Mouse (Mus musculus): ENCODE data around the gene Pcyt1b. TPM values are rescaled to one million over a fixed set of nuclear protein-coding genes. Genes with fewer than 3 reads are reported as not detected.

The Pcyt1b gene
- 22.3 and 24.0 TPM in 2 replicates for polyA plus RNA-seq (2015; fragmentation: Nextera tagmentation; extraction: Ambion mirVana)

GRCm38 (mm10) chrX:93654218-93655002 lies at the start of gene Pcyt1b:
TSS of gene Pcyt1b (plus strand) at chrX:93654863.
- Histone ChIP-seq H3K4me2 (ENCODE audit: low read length) (no peak within 1 kb of the TSS), H3K9ac (ENCODE audit: low read depth, low read length) (no peak within 1 kb of the TSS), H3K27ac (ENCODE audit: low read depth, low read length) (no peak within 1 kb of the TSS), H3K9me3 (ENCODE audit: control insufficient read depth, low read length) (no peaks in the 10 kb centered on the region), H3K4me1 (ENCODE audit: control insufficient read depth, insufficient read depth, low read depth, low read length) (no peaks in the 10 kb centered on the region), H3K36me3 (ENCODE audit: control insufficient read depth, insufficient read depth, low read length) (no peaks in the 10 kb centered on the region), H3K4me3 (ENCODE audit: low read length) (no peak within 1 kb of the TSS), H3K27me3 (replicated peaks; ENCODE audit: control insufficient read depth, insufficient read depth, low read length) (no peaks in the 10 kb centered on the region)
- ATAC-seq, result no peak
- WGBS, result 20% methylated on average over 3 of the region's 3 CpGs

GRCm38 (mm10) chrX:93630256-93630655 lies 24.4 kb upstream of the Pcyt1b start:
- Histone ChIP-seq H3K4me3 (ENCODE audit: low read length) (no peak overlapping the region), H3K27ac (ENCODE audit: low read depth, low read length) (no peak overlapping the region), H3K9ac (ENCODE audit: low read depth, low read length) (no peak overlapping the region), H3K4me2 (ENCODE audit: low read length) (no peak overlapping the region), H3K27me3 (replicated peaks; ENCODE audit: control insufficient read depth, insufficient read depth, low read length) (no peaks in the 10 kb centered on the region), H3K36me3 (ENCODE audit: control insufficient read depth, insufficient read depth, low read length) (no peaks in the 10 kb centered on the region), H3K9me3 (ENCODE audit: control insufficient read depth, low read length) (no peaks in the 10 kb centered on the region), H3K4me1 (ENCODE audit: control insufficient read depth, insufficient read depth, low read depth, low read length) (no peaks in the 10 kb centered on the region)
- 84% methylated on average over 1 of the region's 1 CpGs for WGBS
- ATAC-seq, result no peak

DNA sequence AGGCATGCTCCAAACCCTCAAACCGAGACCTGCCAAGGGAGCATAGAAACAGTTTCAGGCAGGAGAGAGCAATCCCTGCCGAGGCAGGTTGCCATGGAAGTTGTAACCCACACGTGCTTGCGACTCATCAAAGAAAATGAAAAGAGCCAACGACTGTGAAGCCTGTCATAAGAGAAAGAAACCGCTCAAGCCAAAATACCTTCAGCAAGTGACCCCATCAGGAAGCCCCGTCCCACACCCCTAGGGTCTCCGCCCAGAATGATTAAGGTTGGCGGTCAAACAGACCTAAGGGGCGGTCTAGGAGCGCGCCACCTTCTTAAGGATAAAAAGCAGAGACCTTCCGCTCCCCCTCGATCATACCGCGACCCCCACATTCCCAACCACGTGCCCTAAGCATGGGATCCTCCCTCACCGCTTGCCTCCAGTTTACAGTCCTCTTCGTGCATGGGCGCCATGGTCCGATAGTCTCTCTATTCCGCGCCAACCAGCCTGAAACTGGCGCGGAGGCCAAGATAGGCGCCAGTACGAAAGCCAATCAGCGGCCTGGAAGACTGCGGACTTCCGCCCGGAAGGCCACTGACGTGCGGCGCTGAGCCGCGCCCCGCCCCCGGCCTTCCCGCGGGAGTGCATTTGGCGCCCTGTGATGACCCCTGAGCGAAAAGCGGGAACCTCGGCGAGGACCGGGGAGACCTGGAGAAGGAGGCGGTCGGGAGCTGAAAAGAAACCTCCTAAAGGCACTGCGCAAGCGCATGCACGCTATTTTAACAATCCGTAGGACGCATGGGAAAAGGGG lies 22.8 kb upstream of the Pcyt1b start, which contains the start of gene Pola1:
Gene Pola1 (minus strand): TSS at position 499 of the 793 bp plus-strand sequence.
- Histone ChIP-seq H3K4me3 (ENCODE audit: low read length) (peak within 1 kb of the TSS; percentile 58), H3K27ac (ENCODE audit: low read depth, low read length) (peak within 1 kb of the TSS; percentile 48), H3K4me1 (ENCODE audit: control insufficient read depth, insufficient read depth, low read depth, low read length) (no peaks in the 10 kb centered on the region), H3K9ac (ENCODE audit: low read depth, low read length) (peak within 1 kb of the TSS; percentile 59), H3K36me3 (ENCODE audit: control insufficient read depth, insufficient read depth, low read length) (no peaks in the 10 kb centered on the region), H3K4me2 (ENCODE audit: low read length) (peak within 1 kb of the TSS; percentile 55), H3K9me3 (ENCODE audit: control insufficient read depth, low read length) (no peaks in the 10 kb centered on the region), H3K27me3 (replicated peaks; ENCODE audit: control insufficient read depth, insufficient read depth, low read length) (no peaks in the 10 kb centered on the region)
- WGBS, result 20% methylated on average over 53 of the region's 53 CpGs
- peak; percentile 99 for ATAC-seq

DNA sequence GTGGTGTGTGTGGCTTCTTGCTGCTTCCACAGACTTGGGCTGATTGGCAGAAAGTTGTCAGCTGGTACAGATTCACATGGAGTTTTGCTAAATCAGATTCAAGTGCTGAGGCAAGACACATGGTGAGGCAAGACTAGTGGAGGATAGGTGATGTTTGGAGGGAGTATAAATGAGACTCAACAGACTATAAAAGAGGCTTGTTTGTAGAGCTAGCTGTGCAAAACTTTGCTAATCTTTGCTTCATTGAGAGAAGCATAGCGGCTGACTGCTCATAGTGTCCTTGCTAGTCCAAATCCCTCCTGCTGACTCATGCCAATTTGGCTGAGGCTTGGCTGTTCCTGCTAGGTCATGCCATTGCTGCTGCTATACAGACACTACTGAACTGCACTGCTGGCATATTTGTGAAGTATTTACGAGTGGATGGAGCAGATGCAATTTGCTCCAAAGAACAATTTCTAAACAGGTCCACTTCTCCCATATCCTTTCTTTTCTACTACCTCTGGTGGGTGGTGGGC lies 19.7 kb upstream of the Pcyt1b start:
- 81% methylated on average over 2 of the region's 2 CpGs for WGBS
- H3K9me3 ChIP-seq (ENCODE audit: control insufficient read depth, low read length), result no peaks in the 10 kb centered on the region
- H3K36me3 ChIP-seq (ENCODE audit: control insufficient read depth, insufficient read depth, low read length), result no peaks in the 10 kb centered on the region
- no peak overlapping the region for H3K9ac ChIP-seq (ENCODE audit: low read depth, low read length)
- H3K4me3 ChIP-seq (ENCODE audit: low read length), result no peak overlapping the region
- no peak for ATAC-seq
- H3K4me1 ChIP-seq (ENCODE audit: control insufficient read depth, insufficient read depth, low read depth, low read length), result no peaks in the 10 kb centered on the region
- no peak overlapping the region for H3K4me2 ChIP-seq (ENCODE audit: low read length)
- H3K27me3 ChIP-seq (replicated peaks; ENCODE audit: control insufficient read depth, insufficient read depth, low read length), result no peaks in the 10 kb centered on the region
- no peak overlapping the region for H3K27ac ChIP-seq (ENCODE audit: low read depth, low read length)

- ATAC-seq, result no peak
- Histone ChIP-seq H3K36me3 (ENCODE audit: control insufficient read depth, insufficient read depth, low read length) (no peaks in the 10 kb centered on the region), H3K4me1 (ENCODE audit: control insufficient read depth, insufficient read depth, low read depth, low read length) (no peaks in the 10 kb centered on the region), H3K9me3 (ENCODE audit: control insufficient read depth, low read length) (no peaks in the 10 kb centered on the region), H3K4me3 (ENCODE audit: low read length) (no peak overlapping the region), H3K9ac (ENCODE audit: low read depth, low read length) (no peak overlapping the region), H3K27ac (ENCODE audit: low read depth, low read length) (no peak overlapping the region), H3K4me2 (ENCODE audit: low read length) (no peak overlapping the region), H3K27me3 (replicated peaks; ENCODE audit: control insufficient read depth, insufficient read depth, low read length) (no peaks in the 10 kb centered on the region)
- 90% methylated on average over 3 of the region's 3 CpGs for WGBS
Observed at GRCm38 (mm10) chrX:93643600-93643999, 11.1 kb upstream of the Pcyt1b start.

DNA sequence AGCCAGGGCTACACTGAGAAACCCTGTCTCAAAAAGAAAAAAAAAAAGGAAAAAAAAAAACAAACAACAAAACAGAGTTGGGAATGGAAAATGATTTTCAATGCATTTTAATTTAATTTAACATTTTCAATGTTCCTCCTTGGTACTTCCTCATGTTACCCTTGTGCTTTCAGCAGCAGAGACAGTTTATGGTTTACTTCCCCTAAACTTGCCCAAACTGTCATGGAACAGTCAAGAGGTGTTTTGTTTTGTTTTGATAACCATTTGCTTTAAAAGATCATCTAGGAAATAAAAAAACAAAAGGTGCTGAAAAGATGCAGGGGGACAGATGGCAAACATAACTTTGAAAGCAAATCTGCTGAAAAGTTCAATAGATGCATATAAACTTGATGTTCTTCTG lies 10.6 kb upstream of the Pcyt1b start:
- no peak overlapping the region for H3K9ac ChIP-seq (ENCODE audit: low read depth, low read length)
- ATAC-seq, result no peak
- H3K4me2 ChIP-seq (ENCODE audit: low read length), result no peak overlapping the region
- H3K9me3 ChIP-seq (ENCODE audit: control insufficient read depth, low read length), result no peaks in the 10 kb centered on the region
- no peak overlapping the region for H3K4me3 ChIP-seq (ENCODE audit: low read length)
- H3K27ac ChIP-seq (ENCODE audit: low read depth, low read length), result no peak overlapping the region
- H3K4me1 ChIP-seq (ENCODE audit: control insufficient read depth, insufficient read depth, low read depth, low read length), result no peaks in the 10 kb centered on the region
- H3K36me3 ChIP-seq (ENCODE audit: control insufficient read depth, insufficient read depth, low read length), result no peaks in the 10 kb centered on the region
- no peaks in the 10 kb centered on the region for H3K27me3 ChIP-seq (replicated peaks; ENCODE audit: control insufficient read depth, insufficient read depth, low read length)

DNA sequence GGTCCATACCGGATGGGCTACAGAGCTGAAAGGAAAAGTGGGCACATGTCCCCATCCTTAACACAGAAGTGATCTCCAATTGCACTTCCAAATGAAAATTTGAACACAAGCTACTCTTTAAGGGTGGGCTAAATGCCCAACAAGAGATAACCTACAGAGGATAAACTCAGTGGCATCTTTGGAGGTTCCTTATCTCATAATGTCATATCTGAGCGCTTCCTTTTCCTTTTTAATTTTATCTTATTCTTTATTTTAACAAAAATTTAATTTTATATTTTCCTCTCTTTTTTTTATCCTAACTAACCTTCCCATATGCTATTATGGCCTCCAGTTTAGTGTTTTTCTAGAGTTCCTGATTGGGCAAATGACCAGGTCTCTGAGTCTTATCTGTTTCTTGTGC lies 3.9 kb upstream of the Pcyt1b start:
- Histone ChIP-seq H3K27ac (ENCODE audit: low read depth, low read length) (no peak overlapping the region), H3K9me3 (ENCODE audit: control insufficient read depth, low read length) (no peaks in the 10 kb centered on the region), H3K4me2 (ENCODE audit: low read length) (no peak overlapping the region), H3K27me3 (replicated peaks; ENCODE audit: control insufficient read depth, insufficient read depth, low read length) (no peaks in the 10 kb centered on the region), H3K4me3 (ENCODE audit: low read length) (no peak overlapping the region), H3K9ac (ENCODE audit: low read depth, low read length) (no peak overlapping the region), H3K36me3 (ENCODE audit: control insufficient read depth, insufficient read depth, low read length) (no peaks in the 10 kb centered on the region), H3K4me1 (ENCODE audit: control insufficient read depth, insufficient read depth, low read depth, low read length) (no peaks in the 10 kb centered on the region)
- WGBS, result 91% methylated on average over 2 of the region's 2 CpGs
- ATAC-seq, result no peak

DNA sequence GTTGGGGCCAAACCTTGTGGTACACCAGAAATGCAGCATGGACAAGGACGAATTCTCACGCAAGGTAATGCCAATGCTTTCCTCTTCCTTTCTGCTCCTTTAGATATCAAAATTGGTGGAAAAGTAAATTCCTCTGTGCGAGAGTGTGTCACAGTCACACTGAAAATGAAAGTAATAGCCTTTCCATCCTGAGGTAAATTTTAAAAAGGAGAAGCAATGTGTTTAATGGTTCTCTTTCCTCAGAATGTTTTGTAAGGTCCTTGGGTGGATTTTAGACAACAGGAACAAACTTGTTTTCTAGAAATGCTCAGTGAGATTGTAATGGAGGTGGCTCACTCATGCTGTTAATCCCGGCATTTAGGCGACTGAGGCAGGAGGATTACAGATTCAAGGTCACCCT lies 490 bp downstream of the Pcyt1b start:
- Histone ChIP-seq H3K9ac (ENCODE audit: low read depth, low read length) (no peak overlapping the region), H3K27me3 (replicated peaks; ENCODE audit: control insufficient read depth, insufficient read depth, low read length) (no peaks in the 10 kb centered on the region), H3K4me1 (ENCODE audit: control insufficient read depth, insufficient read depth, low read depth, low read length) (no peaks in the 10 kb centered on the region), H3K9me3 (ENCODE audit: control insufficient read depth, low read length) (no peaks in the 10 kb centered on the region), H3K4me3 (ENCODE audit: low read length) (no peak overlapping the region), H3K36me3 (ENCODE audit: control insufficient read depth, insufficient read depth, low read length) (no peaks in the 10 kb centered on the region), H3K4me2 (ENCODE audit: low read length) (no peak overlapping the region), H3K27ac (ENCODE audit: low read depth, low read length) (no peak overlapping the region)
- WGBS, result 81% methylated on average over 5 of the region's 5 CpGs
- ATAC-seq, result no peak

GRCm38 (mm10) chrX:93663919-93664586 lies 9.4 kb downstream of the Pcyt1b start:
- no peaks in the 10 kb centered on the region for H3K36me3 ChIP-seq (ENCODE audit: control insufficient read depth, insufficient read depth, low read length)
- H3K4me2 ChIP-seq (ENCODE audit: low read length), result no peak overlapping the region
- 92% methylated on average over 5 of the region's 5 CpGs for WGBS

More at GRCm38 (mm10) chrX:93663919-93664586, 9.4 kb downstream of the Pcyt1b start:
- ATAC-seq, result no peak
- no peaks in the 10 kb centered on the region for H3K9me3 ChIP-seq (ENCODE audit: control insufficient read depth, low read length)
- H3K4me1 ChIP-seq (ENCODE audit: control insufficient read depth, insufficient read depth, low read depth, low read length), result no peaks in the 10 kb centered on the region
- no peak overlapping the region for H3K27ac ChIP-seq (ENCODE audit: low read depth, low read length)
- no peaks in the 10 kb centered on the region for H3K27me3 ChIP-seq (replicated peaks; ENCODE audit: control insufficient read depth, insufficient read depth, low read length)
- no peak overlapping the region for H3K9ac ChIP-seq (ENCODE audit: low read depth, low read length)
- H3K4me3 ChIP-seq (ENCODE audit: low read length), result no peak overlapping the region
